Mouse (Mus musculus) liver, postnatal 0 days (tissue): ENCODE measurements around the gene Mnx1. TPM values are rescaled to one million over a fixed set of nuclear protein-coding genes. Genes with fewer than 3 reads are reported as not detected.

Source experiments
- ATAC-seq: fragments of 200-750 bp; cut with Nextera tagmentation; 2 replicates; pipeline ENCODE4 v1.8.0; 2017; ENCODE audit warnings: mild to moderate bottlenecking, moderate library complexity
- DNase-seq: peaks from one replicate; pipeline ENCODE4 v3.0.0-alpha.2; 2016
- H3K27ac ChIP-seq: fragments of 300-500 bp; sonication (generic); 2 replicates; pipeline ENCODE4 v1.5.1; 2014; ENCODE audit warnings: antibody characterized with exemption, moderate library complexity, mild to moderate bottlenecking, low read depth
- H3K27me3 ChIP-seq: fragments of 300-500 bp; sonication (generic); 2 replicates; pipeline ENCODE4 v1.6.1; 2014; ENCODE audit warnings: low read length, control low read depth, mixed read lengths; ENCODE audit not compliant: insufficient read depth
- H3K36me3 ChIP-seq: fragments of 300-500 bp; sonication (generic); replicated peaks from 2 replicates; pipeline ENCODE4 v1.6.1; 2014; ENCODE audit warnings: mild to moderate bottlenecking, control low read depth, low read length, moderate library complexity, mixed read lengths; ENCODE audit not compliant: insufficient read depth
- H3K4me1 ChIP-seq: fragments of 300-500 bp; sonication (generic); 2 replicates; pipeline ENCODE4 v1.6.1; 2014; ENCODE audit warnings: antibody characterized with exemption, mild to moderate bottlenecking, control low read depth; ENCODE audit not compliant: insufficient read depth
- H3K4me2 ChIP-seq: fragments of 300-500 bp; sonication (generic); 2 replicates; pipeline ENCODE4 v1.6.1; 2014; ENCODE audit warnings: low read depth, mild to moderate bottlenecking, low read length, moderate library complexity, mixed read lengths
- H3K4me3 ChIP-seq: fragments of 300-500 bp; sonication (generic); 2 replicates; pipeline ENCODE4 v1.5.1; 2014; ENCODE audit warnings: low read depth, low read length
- H3K9ac ChIP-seq: fragments of 300-500 bp; sonication (generic); replicated peaks from 2 replicates; pipeline ENCODE4 v1.6.1; 2014; ENCODE audit warnings: mild to moderate bottlenecking, moderate library complexity
- H3K9me3 ChIP-seq: fragments of 300-500 bp; sonication (generic); 2 replicates; pipeline ENCODE4 v1.6.1; 2016; ENCODE audit warnings: mild to moderate bottlenecking, control low read depth, low read length, mixed read lengths
- CTCF ChIP-seq: sonication (generic); IDR thresholded peaks from 2 replicates; pipeline ENCODE4 v1.5.1; 2016; ENCODE audit warnings: antibody characterized with exemption, low read depth
- EP300 ChIP-seq: IDR thresholded peaks from 2 replicates; pipeline ENCODE4 v1.6.1; 2016; ENCODE audit warnings: antibody characterized with exemption, low read depth, mild to moderate bottlenecking
- WGBS: fragments of 180-500 bp; shearing (Covaris S2); extraction: QIAGEN DNeasy Blood & Tissue Kit; methylation state at CpG from one replicate; pipeline ENCODE4 v1.1.7; 2014; ENCODE audit not compliant: insufficient replicate concordance; 5-methylcytosine and 5-hydroxymethylcytosine counted together
- polyA plus RNA-seq: library from polyadenylated mRNA; unstranded; fragments of >200 nt; fragmentation: Nextera tagmentation; extraction: Ambion mirVana; gene quantifications from 2 replicates; pipeline ENCODE4 v1.2.1, GENCODE M21; 2015

The Mnx1 gene
- polyA plus RNA-seq: not detected in 2 replicates

DNA sequence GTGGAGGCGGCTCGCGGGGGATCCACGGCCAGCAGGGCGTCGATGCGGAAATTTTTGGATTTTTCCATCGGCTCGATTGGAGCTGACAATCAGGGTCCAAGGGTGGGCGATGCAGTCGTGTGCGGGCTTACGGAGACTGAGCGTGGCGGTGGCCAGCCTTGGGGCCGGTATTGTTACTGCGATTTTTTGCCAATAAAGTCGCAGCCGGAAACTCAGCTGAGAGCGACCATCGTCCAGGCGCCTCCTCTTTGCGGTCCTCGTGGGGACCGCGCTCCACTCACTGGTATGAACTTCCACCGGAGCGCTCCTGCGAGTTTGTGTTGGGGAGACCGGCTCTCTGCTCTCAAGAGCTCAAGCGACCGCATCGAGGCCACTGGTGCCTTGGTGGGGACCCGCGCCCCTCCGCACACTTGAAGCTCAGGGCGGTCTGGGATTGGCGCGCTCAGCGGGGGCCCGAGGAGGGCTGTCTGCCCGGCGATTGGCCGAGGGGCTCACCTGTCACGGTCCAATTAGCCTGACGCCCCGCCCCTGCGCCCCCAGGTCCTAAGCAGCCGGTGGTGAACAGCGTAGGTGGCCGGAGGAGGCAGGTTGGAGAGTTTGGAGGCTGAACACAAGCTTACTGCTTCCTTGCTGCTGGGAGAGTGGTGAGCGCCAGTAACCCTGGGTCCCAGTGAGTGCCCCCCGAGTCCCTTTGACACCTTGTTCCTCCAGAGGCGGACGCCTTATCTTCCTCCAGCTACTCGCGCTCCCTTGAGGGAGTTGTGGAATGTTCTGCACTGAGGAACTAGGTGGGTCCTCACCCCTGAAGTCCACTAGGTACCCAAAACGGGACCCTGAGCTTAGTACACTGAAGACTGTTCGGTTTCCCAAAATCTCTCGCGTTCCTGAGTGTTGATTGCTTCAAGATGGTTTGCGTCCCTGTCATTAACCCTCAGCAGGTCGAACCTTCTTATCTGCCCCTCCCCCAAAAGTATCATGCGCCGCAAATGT is at the start of gene Mnx1:
Gene Mnx1 (minus strand): TSS at position 263 of the 990 bp plus-strand sequence.
- peak within 1 kb of the TSS; percentile 26 for H3K4me3 ChIP-seq
- WGBS: 1% methylated on average over 65 of the region's 65 CpGs
- H3K9ac ChIP-seq: no peak within 1 kb of the TSS
- H3K27me3 ChIP-seq: peaks cover 97% of the 10 kb centered on the region
- no peak within 1 kb of the TSS for H3K27ac ChIP-seq
- peaks cover 3% of the 10 kb centered on the region; the same call in 1 of the 2 replicates for H3K4me1 ChIP-seq
- peak within 1 kb of the TSS; percentile 49 for H3K4me2 ChIP-seq
- ATAC-seq: no peak
- TF ChIP-seq EP300 (no peak), CTCF (no peak)
- peak; percentile 20 for DNase-seq
- H3K36me3 ChIP-seq: no peaks in the 10 kb centered on the region
- no peaks in the 10 kb centered on the region for H3K9me3 ChIP-seq

- no peak for ATAC-seq
- Histone ChIP-seq H3K4me2 (no peak overlapping the region), H3K27me3 (no peaks in the 10 kb centered on the region), H3K9ac (no peak overlapping the region), H3K4me3 (no peak overlapping the region), H3K36me3 (no peaks in the 10 kb centered on the region), H3K4me1 (no peaks in the 10 kb centered on the region), H3K9me3 (no peaks in the 10 kb centered on the region), H3K27ac (no peak overlapping the region)
- DNase-seq: no peak
- TF ChIP-seq EP300: no peak
- no peak for TF ChIP-seq CTCF
- 58% methylated on average over 5 of the region's 5 CpGs for WGBS
Observed at GRCm38 (mm10) chr5:29516432-29516831, 38.2 kb upstream of the Mnx1 start.

DNA sequence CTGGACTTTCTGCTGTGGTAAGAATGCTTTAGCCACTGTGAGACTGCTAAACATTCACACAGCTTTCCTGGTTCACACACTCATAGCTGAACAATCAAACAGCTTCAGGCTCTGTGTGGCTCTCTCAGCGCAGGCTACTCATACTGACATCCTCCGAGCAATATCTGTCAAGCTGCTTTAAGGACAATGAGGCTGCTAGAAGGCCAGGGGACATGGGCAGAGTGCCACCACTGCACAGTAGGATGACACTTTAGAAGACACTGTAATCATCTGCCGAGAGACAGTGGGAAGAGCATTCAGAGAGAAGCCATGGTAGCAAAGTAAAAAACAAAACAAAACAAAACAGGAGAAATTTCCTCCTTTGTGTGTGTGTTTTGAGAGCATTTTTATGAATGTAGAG is 37.6 kb upstream of the Mnx1 start:
- H3K27ac ChIP-seq: no peak overlapping the region
- H3K9me3 ChIP-seq: no peaks in the 10 kb centered on the region
- H3K36me3 ChIP-seq: no peaks in the 10 kb centered on the region
- ATAC-seq: no peak
- WGBS: 72% methylated on average over 3 of the region's 3 CpGs
- no peak overlapping the region for H3K4me3 ChIP-seq
- TF ChIP-seq CTCF (no peak), EP300 (no peak)
- H3K9ac ChIP-seq: no peak overlapping the region
- H3K4me1 ChIP-seq: no peaks in the 10 kb centered on the region
- H3K4me2 ChIP-seq: no peak overlapping the region
- DNase-seq: no peak
- no peaks in the 10 kb centered on the region for H3K27me3 ChIP-seq

DNA sequence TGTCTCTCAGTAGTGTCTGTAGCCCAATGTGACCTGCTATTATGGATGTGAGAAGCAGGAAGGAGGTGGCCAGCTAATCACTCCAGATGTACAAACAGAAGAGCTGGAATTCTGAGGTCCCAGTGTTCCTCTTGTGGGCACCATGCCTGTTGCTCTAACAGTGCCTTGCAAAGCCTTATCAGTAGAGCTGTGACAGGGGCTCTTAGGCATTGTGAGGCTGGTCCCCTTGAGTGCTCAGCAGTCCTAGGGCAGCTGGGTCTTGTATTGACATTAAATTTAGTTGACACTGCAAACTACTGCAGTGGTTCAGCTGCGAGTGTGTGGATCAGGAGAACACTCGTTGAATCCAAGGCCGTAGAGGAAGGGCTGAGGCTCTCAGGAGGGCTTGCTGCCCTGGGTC is 28.7 kb upstream of the Mnx1 start:
- WGBS: 36% methylated on average over 3 of the region's 3 CpGs
- Histone ChIP-seq H3K27me3 (no peaks in the 10 kb centered on the region), H3K4me1 (no peaks in the 10 kb centered on the region), H3K27ac (no peak overlapping the region), H3K4me3 (no peak overlapping the region), H3K9me3 (no peaks in the 10 kb centered on the region), H3K9ac (no peak overlapping the region), H3K4me2 (no peak overlapping the region), H3K36me3 (no peaks in the 10 kb centered on the region)
- ATAC-seq (no peak), DNase-seq (no peak)
- no peak for TF ChIP-seq EP300

DNA sequence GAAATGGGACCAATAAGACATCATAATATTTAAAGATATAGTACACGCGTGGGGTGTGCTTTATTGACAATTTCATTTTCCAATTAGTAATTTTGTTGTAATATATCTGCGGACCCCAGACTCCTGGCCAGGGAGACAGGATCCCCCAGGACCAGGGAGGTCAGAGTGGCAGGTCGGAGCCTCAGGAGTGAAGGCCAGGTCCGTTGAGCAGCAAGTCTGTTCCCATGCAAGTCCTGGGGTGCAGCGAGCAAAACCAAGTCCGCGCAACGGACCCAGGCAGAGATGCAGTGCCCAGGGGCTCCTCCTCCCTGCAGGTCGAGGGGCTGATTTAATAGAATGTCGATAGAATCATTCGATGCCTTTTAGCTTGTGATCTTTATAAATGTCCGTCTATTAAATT is 9.1 kb upstream of the Mnx1 start:
- Histone ChIP-seq H3K4me1 (0 out of 2 replicates have a peak, but pooled peaks cover 2% of the 10 kb centered on the region), H3K36me3 (no peaks in the 10 kb centered on the region), H3K4me2 (no peak overlapping the region), H3K27ac (no peak overlapping the region), H3K9ac (no peak overlapping the region), H3K9me3 (no peaks in the 10 kb centered on the region), H3K27me3 (peaks cover 72% of the 10 kb centered on the region), H3K4me3 (no peak overlapping the region)
- DNase-seq (no peak), ATAC-seq (no peak)
- TF ChIP-seq CTCF (no peak), EP300 (no peak)
- 32% methylated on average over 13 of the region's 13 CpGs for WGBS

DNA sequence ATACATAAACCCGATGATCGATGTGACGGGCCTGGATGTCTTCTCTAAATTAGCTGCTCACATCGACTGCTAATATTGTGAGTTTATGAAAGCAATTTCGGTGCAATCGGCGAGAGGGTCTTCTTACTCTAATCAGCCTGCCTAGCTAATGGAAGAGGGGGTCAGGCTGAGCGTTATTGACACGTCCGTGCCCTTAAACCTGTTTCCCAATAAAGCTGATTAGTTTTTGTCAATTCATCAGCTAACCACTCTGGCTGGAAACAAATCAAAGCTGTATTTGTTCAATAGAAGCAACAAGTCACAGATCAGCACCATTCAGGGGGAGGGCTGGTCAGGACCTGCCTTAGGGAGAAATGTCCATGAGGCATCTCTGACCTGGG is 7.7 kb upstream of the Mnx1 start:
- TF ChIP-seq EP300: no peak
- TF ChIP-seq CTCF: no peak

More for the DNA sequence above, 7.7 kb upstream of the Mnx1 start:
- no peaks in the 10 kb centered on the region for H3K36me3 ChIP-seq
- H3K27ac ChIP-seq: no peak overlapping the region
- peaks cover 83% of the 10 kb centered on the region for H3K27me3 ChIP-seq
- H3K4me1 ChIP-seq: 0 out of 2 replicates have a peak, but pooled peaks cover 2% of the 10 kb centered on the region
- no peaks in the 10 kb centered on the region for H3K9me3 ChIP-seq
- 5% methylated on average over 10 of the region's 10 CpGs for WGBS
- H3K9ac ChIP-seq: no peak overlapping the region
- no peak overlapping the region for H3K4me2 ChIP-seq
- DNase-seq (no peak), ATAC-seq (no peak)
- no peak overlapping the region for H3K4me3 ChIP-seq
